Mouse (Mus musculus) adrenal gland, postnatal 4 days (tissue): ENCODE results near the gene Spp1. TPM values are rescaled to one million over a fixed set of nuclear protein-coding genes. Genes with fewer than 3 reads are reported as not detected.

ENCODE experiments used
- total RNA-seq, 2 experiments: library from RNA; stranded (reverse); gene quantifications; 2 replicates each; pipeline ENCODE4 v1.2.3; 2021

Spp1 gene
- total RNA-seq, 2 experiments from 2014 or later = 5.8 to 55.5 TPM

Other genes with a start within 250 kb of the Spp1 start
- under 1 TPM in 1 of 2 experiments, not detected in 1; 0.11 TPM for gene Dmp1, start 232.5 kb upstream of the Spp1 start, total RNA-seq
- 1 to 10 TPM in 1 of 2 experiments, under 1 TPM in 1; 0.34 to 1.6 TPM for gene Ibsp, start 135.9 kb upstream of the Spp1 start, total RNA-seq
- not detected for gene Mepe, start 109.8 kb upstream of the Spp1 start, total RNA-seq
- 10 to 100 TPM; 52.6 to 59.5 TPM for gene Pkd2, start 24.3 kb downstream of the Spp1 start, total RNA-seq
- gene BC005561, start 73.2 kb downstream of the Spp1 start, total RNA-seq = 10 to 100 TPM; 12.8 to 15.6 TPM